Mouse (Mus musculus) midbrain, embryonic 11.5 days (tissue): ENCODE results near the gene Fads6. TPM values are rescaled to one million over a fixed set of nuclear protein-coding genes. Genes with fewer than 3 reads are reported as not detected.
A peak's percentile ranks its signal among the peaks of the same experiment; 100 is the strongest.

Experiments
- ATAC-seq: fragments of 200-750 bp; cut with Nextera tagmentation; 2 replicates; pipeline ENCODE4 v1.8.0; 2017; ENCODE audit warnings: moderate TSS enrichment, moderate library complexity; ENCODE audit not compliant: low FRiP score
- DNase-seq: peaks from one replicate; pipeline ENCODE4 v3.0.0; 2015; ENCODE audit warnings: low spot score; ENCODE audit errors: missing footprints
- H3K27ac ChIP-seq: fragments of 300-500 bp; sonication (generic); 2 replicates; pipeline ENCODE4 v1.5.1; 2014; ENCODE audit warnings: low read depth, low read length
- H3K27me3 ChIP-seq: fragments of 300-500 bp; sonication (generic); 2 replicates; pipeline ENCODE4 v1.6.1; 2014; ENCODE audit warnings: mild to moderate bottlenecking, low read length, moderate library complexity, mixed read lengths; ENCODE audit not compliant: control insufficient read depth, insufficient read depth
- H3K36me3 ChIP-seq: fragments of 300-500 bp; sonication (generic); 2 replicates; pipeline ENCODE4 v1.6.1; 2014; ENCODE audit warnings: mild to moderate bottlenecking, low read length, moderate library complexity, mixed read lengths; ENCODE audit not compliant: control insufficient read depth, insufficient read depth
- H3K4me1 ChIP-seq: fragments of 300-500 bp; sonication (generic); 2 replicates; pipeline ENCODE4 v1.6.1; 2014; ENCODE audit warnings: low read length; ENCODE audit not compliant: control insufficient read depth, insufficient read depth
- H3K4me2 ChIP-seq: fragments of 300-500 bp; sonication (generic); 2 replicates; pipeline ENCODE4 v1.6.1; 2014; ENCODE audit warnings: mild to moderate bottlenecking, moderate library complexity
- H3K4me3 ChIP-seq: fragments of 300-500 bp; sonication (generic); 2 replicates; pipeline ENCODE4 v1.5.1; 2014; ENCODE audit warnings: low read depth, low read length
- H3K9ac ChIP-seq: fragments of 300-500 bp; sonication (generic); 2 replicates; pipeline ENCODE4 v1.6.1; 2014; ENCODE audit warnings: low read length
- H3K9me3 ChIP-seq: fragments of 300-500 bp; sonication (generic); 2 replicates; pipeline ENCODE4 v1.6.1; 2016; ENCODE audit warnings: low read length; ENCODE audit not compliant: control insufficient read depth
- WGBS: fragments of 180-500 bp; shearing (Covaris S2); extraction: QIAGEN DNeasy Blood & Tissue Kit; methylation state at CpG from one replicate; pipeline ENCODE4 v1.1.7; 2014; 5-methylcytosine and 5-hydroxymethylcytosine counted together
- polyA plus RNA-seq: library from polyadenylated mRNA; unstranded; fragments of >200 nt; fragmentation: Nextera tagmentation; extraction: Ambion mirVana; gene quantifications from 2 replicates; pipeline ENCODE4 v1.2.1, GENCODE M21; 2014

Fads6 gene
- polyA plus RNA-seq, 1 experiment from 2014 or later, result 0.23 TPM

DNA sequence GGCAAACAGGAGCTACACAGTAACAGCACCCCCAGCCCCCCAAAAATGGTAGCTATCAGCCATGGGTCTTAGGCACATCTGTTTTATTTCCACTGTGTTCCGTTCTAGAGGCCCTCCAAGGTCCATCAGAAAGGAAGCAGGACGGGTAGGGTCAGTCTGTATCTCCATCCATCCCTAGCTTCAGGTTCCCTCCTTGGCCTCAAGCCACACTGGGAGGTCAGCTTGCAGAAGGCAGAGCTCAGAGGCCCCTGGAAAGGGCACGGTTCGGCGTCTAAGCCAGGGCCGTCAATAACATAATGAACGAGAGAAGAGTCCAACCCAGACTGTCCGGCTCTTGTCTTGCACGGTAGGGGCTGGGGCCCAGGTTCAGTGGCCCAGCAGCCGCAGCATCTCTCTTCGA lies 29.5 kb downstream of the Fads6 start:
- Histone ChIP-seq H3K4me3 (no peak overlapping the region), H3K9ac (no peak overlapping the region), H3K36me3 (no peaks in the 10 kb centered on the region), H3K27ac (no peak overlapping the region), H3K4me2 (no peak overlapping the region), H3K4me1 (peaks cover 11% of the 10 kb centered on the region), H3K27me3 (peaks cover 51% of the 10 kb centered on the region), H3K9me3 (no peaks in the 10 kb centered on the region)
- WGBS, result 75% methylated on average over 11 of the region's 11 CpGs
- no peak for DNase-seq
- ATAC-seq, result no peak

DNA sequence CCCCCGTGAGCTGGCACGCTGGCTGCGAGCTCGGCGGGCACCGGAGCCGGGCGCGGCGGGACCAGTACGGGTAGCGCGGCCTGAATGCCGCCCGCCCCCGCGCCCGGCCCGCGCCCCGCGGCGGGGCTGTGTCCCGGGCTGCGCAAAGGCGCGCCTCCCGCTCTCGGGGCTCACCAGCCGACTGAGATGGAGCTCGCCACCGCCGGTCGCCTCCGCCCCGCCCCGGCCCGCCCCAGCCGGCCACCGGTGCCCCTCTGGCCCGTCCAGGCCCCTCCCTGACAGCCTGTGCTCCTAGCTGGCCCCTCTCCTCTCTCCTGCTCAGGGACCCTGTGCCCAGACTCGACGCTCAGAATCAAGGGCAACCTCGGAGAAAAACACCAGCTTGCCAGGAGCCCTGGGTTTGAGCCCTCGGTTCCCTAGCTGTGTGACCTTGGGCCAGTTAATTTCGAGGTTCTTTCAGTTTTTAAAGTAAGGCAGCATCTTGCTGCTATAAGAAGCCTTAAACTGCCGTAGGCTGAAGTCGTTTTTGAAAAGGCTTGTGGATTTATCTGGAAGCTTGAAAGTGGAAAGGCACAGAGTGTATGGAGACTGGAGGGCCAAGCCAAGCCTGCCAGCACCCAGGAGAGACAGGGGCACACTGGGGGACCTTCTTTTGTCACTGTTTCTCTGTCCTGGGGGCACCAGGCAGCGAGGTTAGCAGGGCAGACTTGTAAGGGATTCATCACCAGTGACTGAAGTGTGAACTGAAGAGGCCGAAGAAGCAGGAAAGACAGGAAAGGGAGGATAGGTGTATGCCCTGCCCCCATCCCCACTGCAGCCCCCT lies 30.2 kb downstream of the Fads6 start, which contains the start of gene Grin2c:
TSS of gene Grin2c (minus strand) at position 183 of the 823 bp plus-strand sequence.
- H3K4me1 ChIP-seq, result peaks cover 11% of the 10 kb centered on the region
- DNase-seq (peak; percentile 87), ATAC-seq (no peak)
- H3K9me3 ChIP-seq, result no peaks in the 10 kb centered on the region
- peaks cover 55% of the 10 kb centered on the region for H3K27me3 ChIP-seq
- WGBS, result 5% methylated on average over 50 of the region's 50 CpGs
- H3K9ac ChIP-seq, result no peak within 1 kb of the TSS; the same call in 1 of the 2 replicates
- peak within 1 kb of the TSS; percentile 24 for H3K4me3 ChIP-seq
- no peaks in the 10 kb centered on the region for H3K36me3 ChIP-seq
- peak within 1 kb of the TSS; percentile 46 for H3K4me2 ChIP-seq
- no peak within 1 kb of the TSS for H3K27ac ChIP-seq

DNA sequence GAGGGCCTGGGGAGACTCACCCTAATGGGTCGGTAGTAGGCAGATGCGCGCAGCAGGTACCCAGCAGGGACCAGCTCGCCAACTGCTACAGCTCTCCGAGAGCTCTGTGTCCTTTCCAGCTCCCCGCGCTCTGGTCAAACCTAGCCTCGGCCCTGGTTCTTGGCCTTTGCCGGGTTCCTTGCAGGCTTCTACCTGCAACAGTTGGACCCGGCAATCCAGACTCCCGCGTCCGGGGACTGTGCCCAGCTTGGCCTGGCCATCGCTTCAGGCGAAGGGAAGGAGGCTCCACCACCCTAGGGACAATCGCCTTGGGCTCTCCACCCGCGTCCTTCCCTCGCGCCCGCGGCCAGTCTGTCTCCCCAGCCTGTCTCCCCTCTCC lies 31.1 kb downstream of the Fads6 start:
- H3K27ac ChIP-seq, result no peak overlapping the region
- 4% methylated on average over 21 of the region's 22 CpGs for WGBS

DNA sequence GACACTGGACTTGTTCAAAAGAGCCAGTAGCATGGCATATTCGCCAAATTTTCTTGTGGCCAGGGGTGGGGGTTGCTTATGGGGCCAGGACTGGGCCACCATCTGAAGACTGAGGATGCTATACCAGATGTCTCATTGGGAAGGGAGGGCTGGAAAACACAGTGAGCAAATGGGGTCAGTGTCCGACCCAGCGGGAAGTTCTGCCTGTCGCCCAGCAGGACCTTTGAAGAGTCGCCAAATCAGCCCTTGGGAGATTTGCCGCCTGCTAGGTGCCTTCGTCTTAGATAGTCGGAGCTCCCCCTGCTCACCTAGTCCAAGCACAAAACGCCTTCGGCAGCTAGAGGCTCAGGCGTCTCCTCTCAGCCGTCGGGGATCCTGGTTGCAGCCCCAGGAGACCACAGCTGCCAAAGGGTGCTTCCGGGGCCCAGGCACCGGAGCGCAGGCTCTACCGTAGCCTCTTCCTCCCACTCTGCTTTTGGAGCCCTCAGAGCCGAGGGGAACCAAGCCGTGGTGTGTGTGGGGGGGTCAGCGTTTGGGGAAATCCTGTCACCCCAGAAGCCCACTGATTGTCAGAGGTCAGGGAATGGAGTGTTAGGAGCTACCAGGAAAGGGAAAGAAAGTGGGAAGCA lies 31.6 kb downstream of the Fads6 start:
- no peaks in the 10 kb centered on the region for H3K9me3 ChIP-seq
- no peaks in the 10 kb centered on the region for H3K36me3 ChIP-seq
- DNase-seq, result peak; percentile 90
- 4% methylated on average over 20 of the region's 20 CpGs for WGBS
- H3K27ac ChIP-seq, result no peak overlapping the region
- no peak overlapping the region for H3K4me3 ChIP-seq
- no peak overlapping the region for H3K9ac ChIP-seq
- no peak for ATAC-seq
- H3K4me1 ChIP-seq, result peaks cover 11% of the 10 kb centered on the region
- no peak overlapping the region for H3K4me2 ChIP-seq
- H3K27me3 ChIP-seq, result peaks cover 59% of the 10 kb centered on the region

More for the DNA sequence above, 31.1 kb downstream of the Fads6 start:
- Histone ChIP-seq H3K9ac (no peak overlapping the region), H3K4me3 (peak overlapping the region; percentile 24), H3K9me3 (no peaks in the 10 kb centered on the region), H3K36me3 (no peaks in the 10 kb centered on the region), H3K4me2 (peak overlapping the region; percentile 46), H3K4me1 (peaks cover 11% of the 10 kb centered on the region), H3K27me3 (peaks cover 58% of the 10 kb centered on the region)
- DNase-seq, result peak; percentile 89
- ATAC-seq, result no peak

DNA sequence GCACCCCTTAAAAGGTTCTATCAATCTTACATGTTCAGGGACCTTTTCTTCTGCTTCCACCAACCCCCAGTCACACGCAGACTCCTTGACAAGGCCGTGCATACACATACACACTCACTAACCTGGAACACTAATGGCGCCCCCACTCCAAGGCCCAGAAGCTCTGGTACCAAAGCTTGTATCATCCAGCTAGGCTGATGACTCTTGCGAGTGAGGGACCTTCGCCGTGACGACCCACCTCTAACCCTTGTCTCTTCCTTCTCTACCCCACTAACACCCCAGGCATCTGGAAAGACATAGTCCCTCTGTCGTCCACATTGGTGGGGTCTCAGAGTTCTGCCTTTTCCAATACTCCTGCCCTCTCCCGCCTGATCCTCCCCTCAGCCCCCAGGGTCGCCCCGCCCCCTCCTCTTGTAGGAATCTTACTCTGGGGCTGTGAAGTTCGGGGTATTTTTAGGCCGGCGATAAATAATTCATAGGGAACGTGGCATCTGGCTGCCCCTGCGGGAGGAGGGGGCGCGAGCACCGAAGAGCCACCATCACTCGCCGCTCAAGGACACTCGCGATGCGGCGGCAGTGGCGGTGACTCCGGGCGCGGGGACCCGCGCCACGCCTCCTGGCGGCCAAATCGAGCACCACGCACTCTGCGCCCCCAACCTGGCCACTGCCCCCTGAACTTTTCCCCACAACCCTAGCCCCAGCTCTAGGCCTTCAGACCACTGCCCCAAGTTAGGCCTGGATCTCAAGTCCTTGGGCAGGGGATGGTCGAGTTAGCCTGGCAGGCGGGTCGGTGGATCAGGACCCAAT lies 32.4 kb downstream of the Fads6 start:
- Histone ChIP-seq H3K36me3 (no peaks in the 10 kb centered on the region), H3K4me1 (peaks cover 9% of the 10 kb centered on the region), H3K9ac (peak overlapping the region; percentile 7; the same call in 1 of the 2 replicates), H3K4me3 (peak overlapping the region; percentile 5; the same call in 1 of the 2 replicates), H3K4me2 (peak overlapping the region; percentile 44), H3K9me3 (no peaks in the 10 kb centered on the region), H3K27ac (no peak overlapping the region), H3K27me3 (peaks cover 65% of the 10 kb centered on the region)
- WGBS, result 6% methylated on average over 39 of the region's 39 CpGs
- ATAC-seq (peak; percentile 57; the same call in 1 of the 2 replicates), DNase-seq (peak; percentile 96)

DNA sequence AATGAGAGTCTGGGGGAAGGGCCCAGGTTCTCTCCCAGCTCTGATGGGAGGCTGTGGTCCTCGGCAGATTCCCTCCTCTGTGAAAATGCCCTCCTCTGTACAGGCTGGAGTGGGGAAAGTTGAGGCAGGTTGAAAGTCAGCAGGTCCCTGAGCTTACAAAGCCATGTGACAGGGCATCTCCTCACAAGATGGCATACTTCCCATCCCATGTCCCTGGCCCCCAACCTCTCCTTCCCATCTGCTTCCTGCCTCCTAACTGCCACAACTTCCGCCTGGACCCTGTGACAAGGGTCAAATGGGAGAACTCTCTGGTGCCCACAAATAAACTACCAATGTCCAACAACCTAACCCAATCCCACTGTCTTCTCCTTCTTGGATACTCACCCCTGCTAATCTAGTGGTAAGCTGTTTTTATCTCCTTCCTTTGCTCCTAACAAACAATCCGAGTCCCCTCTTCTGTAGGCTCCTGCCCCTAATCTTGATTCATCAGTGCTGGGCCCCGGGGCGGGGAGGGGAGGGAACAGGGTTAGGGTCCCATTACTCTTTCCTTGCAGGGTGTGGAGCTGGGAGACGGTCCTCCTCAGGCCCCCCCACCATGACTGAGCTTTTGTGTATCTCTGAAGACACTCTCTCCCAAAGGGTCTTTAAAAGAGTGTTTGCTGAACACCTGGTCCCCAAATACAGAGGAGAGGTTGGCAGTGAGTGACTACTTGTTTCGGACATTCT lies 33.2 kb downstream of the Fads6 start:
- WGBS, result 63% methylated on average over 7 of the region's 7 CpGs
- ATAC-seq, result no peak

DNA sequence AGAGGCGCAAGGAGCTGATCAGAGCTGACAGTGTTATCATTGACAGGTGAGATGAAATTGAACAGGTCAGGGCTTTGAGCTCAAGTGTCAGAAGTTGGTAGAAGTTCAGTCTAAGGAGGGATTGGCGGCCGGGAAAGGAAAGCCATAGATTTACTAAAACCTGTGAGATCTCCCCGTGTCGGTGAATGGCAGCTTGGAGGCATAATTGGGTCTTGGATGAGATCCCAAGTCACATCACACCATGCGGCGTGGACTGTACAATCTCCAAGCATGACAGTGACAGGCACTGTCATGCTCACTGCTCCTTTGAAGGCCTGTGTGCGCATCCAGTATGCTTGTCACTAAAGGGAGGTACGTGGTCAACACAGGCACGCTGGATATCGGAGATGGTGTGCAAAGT lies 34.5 kb downstream of the Fads6 start:
- ATAC-seq (no peak), DNase-seq (no peak)
- WGBS, result 84% methylated on average over 11 of the region's 11 CpGs
- H3K27ac ChIP-seq, result no peak overlapping the region
- H3K9ac ChIP-seq, result no peak overlapping the region
- H3K4me1 ChIP-seq, result peaks cover 12% of the 10 kb centered on the region
- H3K9me3 ChIP-seq, result no peaks in the 10 kb centered on the region
- H3K4me2 ChIP-seq, result no peak overlapping the region
- no peak overlapping the region for H3K4me3 ChIP-seq
- peaks cover 78% of the 10 kb centered on the region for H3K27me3 ChIP-seq
- H3K36me3 ChIP-seq, result no peaks in the 10 kb centered on the region

More for the DNA sequence above, 33.2 kb downstream of the Fads6 start:
- H3K9me3 ChIP-seq, result no peaks in the 10 kb centered on the region
- H3K4me1 ChIP-seq, result peaks cover 9% of the 10 kb centered on the region
- H3K9ac ChIP-seq, result no peak overlapping the region
- peaks cover 72% of the 10 kb centered on the region for H3K27me3 ChIP-seq
- no peak overlapping the region for H3K27ac ChIP-seq
- H3K4me3 ChIP-seq, result no peak overlapping the region
- no peak for DNase-seq
- H3K36me3 ChIP-seq, result no peaks in the 10 kb centered on the region
- H3K4me2 ChIP-seq, result no peak overlapping the region

DNA sequence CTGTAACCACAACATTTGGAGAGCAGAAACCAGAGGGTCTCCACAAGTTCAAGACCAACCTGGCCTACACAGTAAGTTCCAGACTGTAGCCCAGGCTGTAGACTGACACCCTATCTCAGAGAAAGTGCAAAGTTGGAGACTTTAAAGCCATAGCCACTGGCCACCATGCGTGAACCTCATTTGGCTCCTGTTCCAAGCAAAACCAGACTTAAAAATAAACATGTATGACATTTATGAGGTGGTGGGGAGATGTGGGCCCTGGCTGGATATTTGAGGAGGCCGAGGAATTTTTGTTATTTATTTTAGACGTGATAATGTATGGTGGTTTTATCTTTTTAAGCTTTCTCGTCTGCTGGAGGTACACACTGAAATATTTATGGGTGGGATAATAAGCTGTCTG lies 38.3 kb downstream of the Fads6 start:
- H3K9me3 ChIP-seq, result no peaks in the 10 kb centered on the region
- H3K4me1 ChIP-seq, result peaks cover 6% of the 10 kb centered on the region
- no peak overlapping the region for H3K27ac ChIP-seq
- H3K4me2 ChIP-seq, result no peak overlapping the region
- WGBS, result 82% methylated on average over 4 of the region's 4 CpGs
- H3K36me3 ChIP-seq, result no peaks in the 10 kb centered on the region
- ATAC-seq (no peak), DNase-seq (no peak)
- peaks cover 52% of the 10 kb centered on the region for H3K27me3 ChIP-seq
- no peak overlapping the region for H3K9ac ChIP-seq
- no peak overlapping the region for H3K4me3 ChIP-seq
